Mouse (Mus musculus): ENCODE data around the gene Car7.
"Not testable (repeated sequence)": the region's sequence is repeated elsewhere in the genome, so short reads cannot be mapped to it uniquely, and the experiment has no call there.

The Car7 gene

GRCm38 (mm10) chr8:104569559-104569958 lies 35.1 kb downstream of the Car7 start:
- no peak for DNase-seq (ENCODE audit: low spot score)

- peak; percentile 75 for DNase-seq (ENCODE audit: low spot score)
These were observed 36.2 kb downstream of the Car7 start for GRCm38 (mm10) chr8:104570436-104571343.

GRCm38 (mm10) chr8:104576820-104577219 lies 42.3 kb downstream of the Car7 start:
- DNase-seq (ENCODE audit: low spot score) = no peak

GRCm38 (mm10) chr8:104577606-104578005 lies 43.1 kb downstream of the Car7 start:
- DNase-seq (ENCODE audit: low spot score) = not testable (repeated sequence)

- no peak for DNase-seq (ENCODE audit: low spot score)
These were observed 50.0 kb downstream of the Car7 start for GRCm38 (mm10) chr8:104584522-104584921.

- no peak for DNase-seq (ENCODE audit: low spot score)
These were observed 55.8 kb downstream of the Car7 start for GRCm38 (mm10) chr8:104590284-104590683.

GRCm38 (mm10) chr8:104591133-104591834 lies 56.8 kb downstream of the Car7 start, which contains the start of gene Pdp2:
Gene Pdp2, plus strand, starts transcription at chr8:104591451.
- DNase-seq (ENCODE audit: low spot score) = peak; percentile 82

GRCm38 (mm10) chr8:104591856-104592255 lies 57.4 kb downstream of the Car7 start:
- DNase-seq (ENCODE audit: low spot score) = no peak

GRCm38 (mm10) chr8:104592566-104592965 lies 58.1 kb downstream of the Car7 start:
- no peak for DNase-seq (ENCODE audit: low spot score)

GRCm38 (mm10) chr8:104593536-104594325 lies 59.2 kb downstream of the Car7 start:
- no peak for DNase-seq (ENCODE audit: low spot score)

GRCm38 (mm10) chr8:104594611-104595362 lies 60.3 kb downstream of the Car7 start:
- DNase-seq (ENCODE audit: low spot score) = no peak

- peak; percentile 38 for DNase-seq (ENCODE audit: low spot score)
These were observed 61.5 kb downstream of the Car7 start for GRCm38 (mm10) chr8:104595773-104596536.

GRCm38 (mm10) chr8:104597656-104598055 lies 63.2 kb downstream of the Car7 start:
- no peak for DNase-seq (ENCODE audit: low spot score)

GRCm38 (mm10) chr8:104598496-104598895 lies 64.0 kb downstream of the Car7 start:
- DNase-seq (ENCODE audit: low spot score) = no peak
